Mouse (Mus musculus) intestine, embryonic 16.5 days (tissue): Measurements from ENCODE around the gene Sept9. TPM values are rescaled to one million over a fixed set of nuclear protein-coding genes. Genes with fewer than 3 reads are reported as not detected.
A peak's percentile ranks its signal among the peaks of the same experiment; 100 is the strongest.

Experiments
- ATAC-seq: fragments of 200-750 bp; cut with Nextera tagmentation; 2 replicates; pipeline ENCODE4 v1.8.0; 2017; ENCODE audit warnings: moderate TSS enrichment, moderate library complexity
- H3K27ac ChIP-seq: fragments of 300-500 bp; sonication (generic); 2 replicates; pipeline ENCODE4 v1.5.1; 2014; ENCODE audit warnings: mild to moderate bottlenecking, low read length
- H3K27me3 ChIP-seq: fragments of 300-500 bp; sonication (generic); replicated peaks from 2 replicates; pipeline ENCODE4 v1.6.1; 2014; ENCODE audit warnings: low read length, control low read depth, mixed read lengths; ENCODE audit not compliant: control insufficient read depth, insufficient read depth
- H3K36me3 ChIP-seq: fragments of 300-500 bp; sonication (generic); 2 replicates; pipeline ENCODE4 v1.6.1; 2014; ENCODE audit warnings: low read length, control low read depth; ENCODE audit not compliant: control insufficient read depth, insufficient read depth
- H3K4me1 ChIP-seq: fragments of 300-500 bp; sonication (generic); 2 replicates; pipeline ENCODE4 v1.6.1; 2014; ENCODE audit warnings: low read length, control low read depth, mixed read lengths; ENCODE audit not compliant: control insufficient read depth, insufficient read depth
- H3K4me2 ChIP-seq: fragments of 300-500 bp; sonication (generic); 2 replicates; pipeline ENCODE4 v1.6.1; 2014; ENCODE audit warnings: low read depth, low read length, control low read depth
- H3K4me3 ChIP-seq: fragments of 300-500 bp; sonication (generic); 2 replicates; pipeline ENCODE4 v1.5.1; 2014; ENCODE audit warnings: mild to moderate bottlenecking, low read length
- H3K9ac ChIP-seq: fragments of 300-500 bp; sonication (generic); 2 replicates; pipeline ENCODE4 v1.6.1; 2014; ENCODE audit warnings: low read depth, low read length
- H3K9me3 ChIP-seq: fragments of 300-500 bp; sonication (generic); 2 replicates; pipeline ENCODE4 v1.6.1; 2016; ENCODE audit warnings: low read length, control low read depth; ENCODE audit not compliant: control insufficient read depth
- WGBS: fragments of 180-500 bp; shearing (Covaris S2); extraction: QIAGEN DNeasy Blood & Tissue Kit; methylation state at CpG from one replicate; pipeline ENCODE4 v1.1.7; 2014; 5-methylcytosine and 5-hydroxymethylcytosine counted together
- polyA plus RNA-seq: library from polyadenylated mRNA; unstranded; fragments of >200 nt; fragmentation: Nextera tagmentation; extraction: Ambion mirVana; gene quantifications from 2 replicates; pipeline ENCODE4 v1.2.1, GENCODE M21; 2015

Sept9 gene
- 183 and 191 TPM in 2 replicates for polyA plus RNA-seq

- H3K4me2 ChIP-seq: peak within 1 kb of the TSS; percentile 93
- ATAC-seq: peak; percentile 79
- peak within 1 kb of the TSS; percentile 80 for H3K9ac ChIP-seq
- H3K27ac ChIP-seq: peak within 1 kb of the TSS; percentile 13; the same call in 1 of the 2 replicates
- H3K9me3 ChIP-seq: no peaks in the 10 kb centered on the region
- WGBS: 2% methylated on average over 66 of the region's 70 CpGs
- no peaks in the 10 kb centered on the region for H3K36me3 ChIP-seq
- peaks cover 20% of the 10 kb centered on the region for H3K4me1 ChIP-seq
- H3K27me3 ChIP-seq: no peaks in the 10 kb centered on the region; the same call in 1 of the 2 replicates
- peak within 1 kb of the TSS; percentile 62 for H3K4me3 ChIP-seq
Measured at GRCm38 (mm10) chr11:117199282-117200175, at the start of gene Sept9. Gene Sept9 (plus strand): TSS chr11:117199661.

GRCm38 (mm10) chr11:117150467-117150966 is 48.9 kb upstream of the Sept9 start:
- Histone ChIP-seq H3K9me3 (no peaks in the 10 kb centered on the region), H3K4me3 (no peak overlapping the region), H3K27ac (no peak overlapping the region), H3K36me3 (0 out of 2 replicates have a peak, but pooled peaks cover under 1% of the 10 kb centered on the region), H3K4me2 (no peak overlapping the region), H3K4me1 (peaks cover 16% of the 10 kb centered on the region), H3K27me3 (no peaks in the 10 kb centered on the region), H3K9ac (no peak overlapping the region)
- ATAC-seq: no peak
- WGBS: 78% methylated on average over 9 of the region's 9 CpGs

- no peak for ATAC-seq
- H3K27me3 ChIP-seq: no peaks in the 10 kb centered on the region
- H3K4me1 ChIP-seq: peaks cover 21% of the 10 kb centered on the region
- H3K4me3 ChIP-seq: no peak overlapping the region
- H3K4me2 ChIP-seq: no peak overlapping the region
- no peaks in the 10 kb centered on the region for H3K9me3 ChIP-seq
- 91% methylated on average over 7 of the region's 7 CpGs for WGBS
- H3K27ac ChIP-seq: no peak overlapping the region
- no peaks in the 10 kb centered on the region for H3K36me3 ChIP-seq
- no peak overlapping the region for H3K9ac ChIP-seq
Measured at GRCm38 (mm10) chr11:117151461-117151860, 48.0 kb upstream of the Sept9 start.

- Histone ChIP-seq H3K36me3 (no peaks in the 10 kb centered on the region), H3K27ac (no peak overlapping the region), H3K4me2 (no peak overlapping the region), H3K9ac (no peak overlapping the region), H3K9me3 (no peaks in the 10 kb centered on the region), H3K4me3 (no peak overlapping the region), H3K4me1 (peaks cover 19% of the 10 kb centered on the region), H3K27me3 (no peaks in the 10 kb centered on the region)
- 92% methylated on average over 6 of the region's 6 CpGs for WGBS
- ATAC-seq: no peak
Measured at GRCm38 (mm10) chr11:117152541-117152940, 46.9 kb upstream of the Sept9 start.

- Histone ChIP-seq H3K4me3 (no peak overlapping the region), H3K9ac (0 out of 2 replicates have a peak overlapping the region, but pooled peaks have one; percentile 11), H3K27ac (peak overlapping the region; percentile 73), H3K36me3 (no peaks in the 10 kb centered on the region), H3K4me1 (peaks cover 19% of the 10 kb centered on the region), H3K9me3 (no peaks in the 10 kb centered on the region), H3K4me2 (no peak overlapping the region), H3K27me3 (no peaks in the 10 kb centered on the region)
- peak; percentile 30 for ATAC-seq
- 69% methylated on average over 9 of the region's 9 CpGs for WGBS
Measured at GRCm38 (mm10) chr11:117153553-117153952, 45.9 kb upstream of the Sept9 start.

- H3K27me3 ChIP-seq: no peaks in the 10 kb centered on the region
- H3K4me2 ChIP-seq: no peak overlapping the region
- WGBS: 39% methylated on average over 7 of the region's 7 CpGs
- peak overlapping the region; percentile 68 for H3K27ac ChIP-seq
- H3K9ac ChIP-seq: peak overlapping the region; percentile 33; the same call in 1 of the 2 replicates
- H3K9me3 ChIP-seq: no peaks in the 10 kb centered on the region
- H3K4me1 ChIP-seq: peaks cover 19% of the 10 kb centered on the region
- H3K36me3 ChIP-seq: no peaks in the 10 kb centered on the region
- ATAC-seq: peak; percentile 90
- H3K4me3 ChIP-seq: no peak overlapping the region
Measured at GRCm38 (mm10) chr11:117154088-117154815, 45.2 kb upstream of the Sept9 start.

- 0 out of 2 replicates have a peak, but pooled peaks cover 4% of the 10 kb centered on the region for H3K36me3 ChIP-seq
- ATAC-seq: peak; percentile 16; the same call in 1 of the 2 replicates
Measured at GRCm38 (mm10) chr11:117156725-117157124, 42.7 kb upstream of the Sept9 start.

GRCm38 (mm10) chr11:117158343-117158742 is 41.1 kb upstream of the Sept9 start:
- H3K4me2 ChIP-seq: no peak overlapping the region
- no peak for ATAC-seq
- 0 out of 2 replicates have a peak, but pooled peaks cover 4% of the 10 kb centered on the region for H3K36me3 ChIP-seq
- H3K27ac ChIP-seq: no peak overlapping the region
- WGBS: 75% methylated on average over 11 of the region's 11 CpGs
- H3K4me1 ChIP-seq: peaks cover 19% of the 10 kb centered on the region
- no peaks in the 10 kb centered on the region for H3K9me3 ChIP-seq
- H3K27me3 ChIP-seq: no peaks in the 10 kb centered on the region
- H3K4me3 ChIP-seq: no peak overlapping the region
- H3K9ac ChIP-seq: no peak overlapping the region

More at GRCm38 (mm10) chr11:117156725-117157124, 42.7 kb upstream of the Sept9 start:
- H3K4me1 ChIP-seq: peaks cover 19% of the 10 kb centered on the region
- no peak overlapping the region for H3K4me2 ChIP-seq
- H3K27me3 ChIP-seq: no peaks in the 10 kb centered on the region
- H3K4me3 ChIP-seq: no peak overlapping the region
- no peaks in the 10 kb centered on the region for H3K9me3 ChIP-seq
- no peak overlapping the region for H3K27ac ChIP-seq
- WGBS: 21% methylated on average over 15 of the region's 15 CpGs
- H3K9ac ChIP-seq: no peak overlapping the region
